Mouse (Mus musculus) megakaryocyte, embryonic 14.5 days (primary cell): ENCODE measurements at regions not wholly inside any gene's neighbourhood (a gene's known extent, or its start where the extent isn't known, plus 50 kb on each side); places are given as distances from the start of the nearest gene placed in this dataset.

ENCODE experiments used
- FLI1 ChIP-seq: IDR thresholded peaks from 2 replicates; pipeline ENCODE4 v1.6.1; 2012; ENCODE audit warnings: low read length, inconsistent platforms, mixed read lengths
- GATA1 ChIP-seq: IDR thresholded peaks from 3 replicates; pipeline ENCODE4 v1.6.1; 2012; ENCODE audit warnings: mixed read lengths, low read length, inconsistent platforms, borderline replicate concordance

GRCm38 (mm10) chr2:178997921-178998320, 444.3 kb upstream of the Cdh4 start:
- TF ChIP-seq GATA1 (no peak), FLI1 (no peak)
